Mouse (Mus musculus) lung, postnatal 0 days (tissue): ENCODE data around the gene Gata2.

Experiments used
- CTCF ChIP-seq: IDR thresholded peaks from 2 replicates; pipeline ENCODE4 v1.5.1; 2016; ENCODE audit warnings: antibody characterized with exemption, mild to moderate bottlenecking
- EP300 ChIP-seq: IDR thresholded peaks from 2 replicates; pipeline ENCODE4 v1.6.1; 2016; ENCODE audit warnings: antibody characterized with exemption, mild to moderate bottlenecking, control low read depth

- TF ChIP-seq CTCF, result no peak
- TF ChIP-seq EP300, result no peak
Observed at GRCm38 (mm10) chr6:88174191-88174590, 19.5 kb upstream of the Gata2 start.
